Mouse (Mus musculus) liver, adult 2 months (tissue): ENCODE data around the gene Sfxn3. TPM values are rescaled to one million over a fixed set of nuclear protein-coding genes. Genes with fewer than 3 reads are reported as not detected.

Source experiments
- DNase-seq: peaks from one replicate; pipeline ENCODE4 v3.0.0-alpha.2; 2011; ENCODE audit warnings: low read depth, low spot score; ENCODE audit errors: extremely low read depth
- H3K27ac ChIP-seq: fragments of 200-500 bp; replicated peaks from 2 replicates; pipeline ENCODE4 v1.5.1; 2012; ENCODE audit warnings: low read depth, mild to moderate bottlenecking, control low read depth, inconsistent platforms, low read length; ENCODE audit not compliant: insufficient read depth
- H3K27me3 ChIP-seq: fragments of 200-500 bp; 2 replicates; pipeline ENCODE4 v1.6.1; 2012; ENCODE audit warnings: mild to moderate bottlenecking, moderate library complexity, low read length, inconsistent platforms; ENCODE audit not compliant: control insufficient read depth, insufficient read depth
- H3K36me3 ChIP-seq: fragments of 200-500 bp; 2 replicates; pipeline ENCODE4 v1.6.1; 2012; ENCODE audit warnings: low read length, inconsistent platforms; ENCODE audit not compliant: control insufficient read depth, insufficient read depth
- H3K4me1 ChIP-seq: fragments of 200-500 bp; 2 replicates; pipeline ENCODE4 v1.6.1; 2011; ENCODE audit warnings: low read length; ENCODE audit not compliant: control insufficient read depth, insufficient read depth
- H3K4me3 ChIP-seq: fragments of 200-500 bp; 2 replicates; pipeline ENCODE4 v1.5.1; 2011; ENCODE audit warnings: low read depth, mild to moderate bottlenecking, control low read depth, low read length, moderate library complexity; ENCODE audit not compliant: insufficient read depth
- H3K79me2 ChIP-seq: fragments of 200-500 bp; 2 replicates; pipeline ENCODE4 v1.6.1; 2012; ENCODE audit warnings: inconsistent platforms, mild to moderate bottlenecking, low read length, moderate library complexity; ENCODE audit not compliant: control insufficient read depth, insufficient read depth
- H3K9ac ChIP-seq: fragments of 200-500 bp; 2 replicates; pipeline ENCODE4 v1.6.1; 2012; ENCODE audit warnings: low read depth, mild to moderate bottlenecking, control low read depth, inconsistent platforms, low read length
- CTCF ChIP-seq: fragments of 200-500 bp; IDR thresholded peaks from 2 replicates; pipeline ENCODE4 v1.5.1; 2011; ENCODE audit warnings: low read depth, low read length, control low read depth
- POLR2A ChIP-seq: fragments of 200-500 bp; IDR thresholded peaks from 2 replicates; pipeline ENCODE4 v1.6.1; 2011; ENCODE audit warnings: low read length, control low read depth; ENCODE audit not compliant: insufficient read depth; ENCODE audit errors: extremely low read depth
- WGBS: fragments of 180-500 bp; shearing (Covaris S2); methylation state at CpG from one replicate; pipeline ENCODE4 v1.1.7; 2018; 5-methylcytosine and 5-hydroxymethylcytosine counted together
- polyA plus RNA-seq: library from polyadenylated mRNA; depleted of rRNA; stranded (reverse); fragments of >200 nt; gene quantifications from 2 replicates; pipeline ENCODE4 v1.2.3, GENCODE M21; 2012
- total RNA-seq: library from RNA; depleted of rRNA; stranded (reverse); fragments of >200 nt; gene quantifications from 2 replicates; pipeline ENCODE4 v1.2.3, GENCODE M21; 2014

Sfxn3 gene
- total and polyA plus RNA-seq, 2 experiments: 0.65 to 1.5 TPM

DNA sequence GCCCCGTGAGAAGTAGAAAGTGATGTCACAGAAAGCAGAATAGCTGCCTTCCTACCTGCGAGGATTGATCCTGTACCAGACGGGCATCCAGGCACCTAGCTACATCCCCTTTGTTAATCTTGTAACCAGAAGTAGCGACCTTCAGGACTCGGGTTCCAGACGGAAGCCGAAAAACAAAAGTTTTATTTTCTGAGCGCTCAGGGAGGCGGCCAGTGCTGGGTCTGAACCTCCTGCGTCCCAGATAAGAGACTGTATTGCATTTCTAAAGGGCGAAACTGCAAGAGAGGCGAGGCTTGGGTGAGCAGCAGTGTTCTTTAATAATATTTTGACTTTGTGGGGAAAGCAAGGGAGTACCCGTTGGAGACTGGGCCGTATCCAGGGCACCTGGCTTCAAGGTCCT lies 11.5 kb downstream of the Sfxn3 start:
- 5% methylated on average over 14 of the region's 14 CpGs for WGBS
- Histone ChIP-seq H3K9ac (peak overlapping the region; percentile 58), H3K36me3 (no peaks in the 10 kb centered on the region), H3K4me3 (peak overlapping the region; percentile 54), H3K79me2 (no peaks in the 10 kb centered on the region), H3K27ac (peak overlapping the region; percentile 85), H3K4me1 (peaks cover 2% of the 10 kb centered on the region; the same call in 1 of the 2 replicates), H3K27me3 (peaks cover 3% of the 10 kb centered on the region; the same call in 1 of the 2 replicates)
- TF ChIP-seq POLR2A (no peak), CTCF (no peak)
- no peak for DNase-seq

DNA sequence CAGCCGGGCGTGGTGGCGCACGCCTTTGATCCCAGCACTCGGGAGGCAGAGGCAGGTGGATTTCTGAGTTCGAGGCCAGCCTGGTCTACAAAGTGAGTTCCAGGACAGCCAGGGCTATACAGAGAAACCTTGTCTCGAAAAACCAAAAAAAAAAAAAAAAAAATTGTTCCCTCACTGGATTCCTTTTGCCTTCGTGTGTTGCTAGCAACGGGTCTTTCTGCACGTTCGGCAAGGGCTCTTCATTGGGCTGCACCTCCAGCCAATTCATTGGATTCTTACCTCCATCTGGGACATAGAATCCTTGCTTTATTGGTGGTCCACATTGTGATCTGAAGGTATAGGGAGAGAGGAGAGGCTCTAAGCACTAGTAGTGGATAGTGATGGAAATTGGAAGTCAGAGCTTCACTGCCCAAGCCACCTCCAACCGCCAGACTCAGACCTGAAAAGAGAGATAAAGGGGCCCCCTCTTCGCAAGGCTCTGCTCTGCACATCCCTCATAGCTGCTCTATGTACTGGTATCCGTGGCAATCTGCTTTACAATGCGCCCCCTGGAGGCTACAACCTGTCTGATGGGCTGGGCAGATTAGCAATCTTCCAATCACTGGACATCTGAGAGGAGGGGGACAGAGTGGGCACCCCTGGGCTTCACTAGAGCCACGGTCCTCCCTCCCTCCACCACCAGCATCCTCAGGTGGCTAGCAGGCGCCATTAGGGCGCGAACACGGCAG lies 16.4 kb downstream of the Sfxn3 start:
- no peak overlapping the region for H3K27ac ChIP-seq
- no peaks in the 10 kb centered on the region for H3K36me3 ChIP-seq
- no peak overlapping the region for H3K4me3 ChIP-seq
- WGBS: 46% methylated on average over 20 of the region's 20 CpGs
- H3K9ac ChIP-seq: no peak overlapping the region
- no peak for DNase-seq
- no peak for TF ChIP-seq POLR2A
- TF ChIP-seq CTCF: peak; percentile 77
- H3K4me1 ChIP-seq: 0 out of 2 replicates have a peak, but pooled peaks cover 2% of the 10 kb centered on the region
- H3K27me3 ChIP-seq: peaks cover 12% of the 10 kb centered on the region; the same call in 1 of the 2 replicates
- no peaks in the 10 kb centered on the region for H3K79me2 ChIP-seq

DNA sequence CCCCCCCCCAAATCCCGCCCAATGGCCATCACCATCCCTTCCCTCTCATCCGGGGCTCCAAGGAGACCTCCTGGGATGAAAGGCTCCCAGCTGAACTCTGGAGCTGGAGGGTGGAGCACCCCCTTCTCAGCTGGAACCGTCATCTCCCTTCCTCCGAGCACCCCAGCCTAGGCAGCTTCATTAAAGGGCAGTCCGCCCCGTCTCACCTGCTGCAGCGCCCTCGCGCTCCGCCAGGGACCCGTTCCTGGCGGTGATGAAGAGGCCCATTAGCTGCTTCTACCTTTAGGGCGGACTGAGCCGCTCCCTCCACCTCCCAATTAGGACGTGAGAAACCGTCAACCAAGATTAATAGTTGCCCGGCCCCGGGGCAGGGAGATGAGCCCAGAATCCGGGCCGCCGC lies 17.9 kb downstream of the Sfxn3 start:
- 17% methylated on average over 21 of the region's 21 CpGs for WGBS
- H3K27me3 ChIP-seq: peaks cover 12% of the 10 kb centered on the region; the same call in 1 of the 2 replicates
- H3K4me1 ChIP-seq: no peaks in the 10 kb centered on the region
- H3K4me3 ChIP-seq: no peak overlapping the region
- no peak overlapping the region for H3K9ac ChIP-seq
- DNase-seq: no peak
- no peaks in the 10 kb centered on the region for H3K79me2 ChIP-seq
- TF ChIP-seq POLR2A: no peak
- TF ChIP-seq CTCF: no peak
- H3K27ac ChIP-seq: no peak overlapping the region
- no peaks in the 10 kb centered on the region for H3K36me3 ChIP-seq

DNA sequence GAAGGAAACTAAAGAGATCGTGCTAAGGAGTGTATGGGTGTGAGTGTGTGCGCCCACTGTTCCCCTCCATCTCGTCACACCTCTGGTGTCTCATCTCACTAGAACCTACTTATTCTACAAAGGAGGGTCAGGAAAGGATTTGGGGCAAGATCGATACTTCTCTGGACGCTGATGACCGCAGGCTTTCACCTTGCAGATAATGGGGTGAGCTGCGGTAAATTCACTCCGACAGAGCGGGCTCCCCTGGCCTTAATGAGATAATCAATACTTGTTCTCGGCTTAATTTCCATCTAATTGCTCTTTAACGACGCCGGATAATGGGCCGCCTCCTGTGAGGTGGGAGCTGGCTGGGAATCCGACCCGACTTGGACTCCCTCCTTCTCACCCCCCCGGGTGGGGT lies 19.9 kb downstream of the Sfxn3 start:
- Histone ChIP-seq H3K79me2 (no peaks in the 10 kb centered on the region), H3K36me3 (no peaks in the 10 kb centered on the region), H3K9ac (no peak overlapping the region), H3K27ac (no peak overlapping the region), H3K4me1 (no peaks in the 10 kb centered on the region), H3K27me3 (peaks cover 12% of the 10 kb centered on the region; the same call in 1 of the 2 replicates), H3K4me3 (no peak overlapping the region)
- 24% methylated on average over 17 of the region's 17 CpGs for WGBS
- DNase-seq: no peak
- no peak for TF ChIP-seq CTCF

DNA sequence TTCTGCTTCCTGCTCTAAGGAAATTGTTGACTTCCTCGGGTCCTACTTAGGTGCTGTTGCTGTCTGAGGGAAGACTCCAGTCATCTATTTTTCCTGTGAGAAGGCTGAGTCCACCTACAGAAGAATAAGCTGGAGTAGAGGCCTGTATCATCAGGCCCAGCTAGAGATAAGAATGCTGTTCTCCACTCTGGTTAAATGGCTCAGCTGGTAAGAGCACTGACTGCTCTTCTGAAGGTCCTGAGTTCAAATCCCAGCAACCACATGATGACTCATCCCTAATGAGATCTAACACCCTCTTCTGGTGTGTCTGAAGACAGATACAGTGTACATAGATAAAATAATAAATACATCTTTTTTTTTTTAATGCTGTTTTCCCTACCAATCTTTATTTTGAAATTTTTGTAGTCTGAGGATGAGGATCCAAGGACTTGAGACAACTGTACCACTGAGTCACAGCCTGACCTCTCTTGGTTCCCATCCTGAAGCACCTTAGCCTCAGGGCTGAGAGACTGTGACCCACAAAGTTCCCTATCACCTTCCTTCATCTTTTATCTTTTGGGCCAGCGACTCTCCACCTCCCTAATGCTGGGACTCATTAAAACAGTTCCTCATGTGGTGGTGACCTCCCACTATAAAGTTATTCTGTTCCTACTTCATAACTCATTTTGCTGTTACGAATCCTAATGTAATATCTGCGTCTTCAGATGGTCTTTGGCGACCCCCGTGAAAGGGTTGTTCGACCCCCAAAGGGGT lies 20.6 kb downstream of the Sfxn3 start:
- Histone ChIP-seq H3K9ac (no peak overlapping the region), H3K4me3 (no peak overlapping the region), H3K27ac (no peak overlapping the region), H3K4me1 (no peaks in the 10 kb centered on the region), H3K36me3 (no peaks in the 10 kb centered on the region), H3K79me2 (no peaks in the 10 kb centered on the region), H3K27me3 (peaks cover 12% of the 10 kb centered on the region; the same call in 1 of the 2 replicates)
- DNase-seq: no peak
- TF ChIP-seq CTCF (no peak), POLR2A (no peak)
- WGBS: 75% methylated on average over 7 of the region's 7 CpGs
